Mouse (Mus musculus): ENCODE results near the gene Spdef.

The Spdef gene

GRCm38 (mm10) chr17:27728770-27729169 lies at the start of gene Spdef:
TSS of gene Spdef (minus strand) at chr17:27728955.
- DNase-seq (ENCODE audit: low spot score), result no peak

- DNase-seq (ENCODE audit: low spot score), result no peak
Measured at GRCm38 (mm10) chr17:27777823-27778222, 49.1 kb upstream of the Spdef start.

- DNase-seq (ENCODE audit: low spot score), result no peak
Measured at GRCm38 (mm10) chr17:27774198-27774597, 45.4 kb upstream of the Spdef start.

DNA sequence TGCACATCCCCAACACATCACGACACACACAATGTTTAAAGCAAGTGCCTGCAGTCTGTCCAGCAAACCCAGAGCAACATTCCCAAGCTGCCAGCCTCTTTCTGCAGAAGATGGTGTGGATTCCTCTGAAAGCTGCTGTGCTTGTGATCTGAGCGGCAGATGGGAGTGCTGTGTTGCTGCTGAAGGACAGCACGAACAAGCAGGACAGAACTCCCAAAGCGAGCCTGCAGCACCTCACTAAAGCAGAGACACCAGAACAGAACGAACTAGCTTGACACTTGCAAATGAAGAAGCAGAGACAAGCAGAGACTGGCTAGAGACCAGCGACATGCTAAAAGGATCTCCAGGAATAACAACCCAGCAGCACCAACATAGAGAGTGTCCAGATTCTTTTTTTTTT lies 42.9 kb upstream of the Spdef start:
- DNase-seq (ENCODE audit: low spot score), result no peak

GRCm38 (mm10) chr17:27768817-27769542 lies 40.2 kb upstream of the Spdef start:
- DNase-seq (ENCODE audit: low spot score), result peak; percentile 85

DNA sequence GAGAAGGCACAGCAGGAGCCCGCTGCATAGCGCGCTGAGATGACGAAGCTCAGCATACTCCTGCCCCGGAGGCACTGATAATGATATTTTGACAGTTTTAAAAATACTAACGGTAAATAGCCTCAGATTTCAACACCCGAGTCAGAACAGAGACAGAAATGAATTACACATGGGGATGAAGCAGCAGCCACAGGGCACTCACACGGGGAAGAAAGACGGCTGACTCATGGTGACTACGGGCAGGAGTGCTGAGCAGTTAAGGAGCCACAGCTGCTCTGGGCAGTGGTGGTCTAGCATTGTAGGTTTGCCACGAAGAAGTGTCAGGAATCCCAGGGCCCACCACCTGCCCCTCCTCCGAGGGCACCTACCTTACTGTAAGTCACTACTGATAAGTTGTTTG lies 38.8 kb upstream of the Spdef start:
- no peak for DNase-seq (ENCODE audit: low spot score)

DNA sequence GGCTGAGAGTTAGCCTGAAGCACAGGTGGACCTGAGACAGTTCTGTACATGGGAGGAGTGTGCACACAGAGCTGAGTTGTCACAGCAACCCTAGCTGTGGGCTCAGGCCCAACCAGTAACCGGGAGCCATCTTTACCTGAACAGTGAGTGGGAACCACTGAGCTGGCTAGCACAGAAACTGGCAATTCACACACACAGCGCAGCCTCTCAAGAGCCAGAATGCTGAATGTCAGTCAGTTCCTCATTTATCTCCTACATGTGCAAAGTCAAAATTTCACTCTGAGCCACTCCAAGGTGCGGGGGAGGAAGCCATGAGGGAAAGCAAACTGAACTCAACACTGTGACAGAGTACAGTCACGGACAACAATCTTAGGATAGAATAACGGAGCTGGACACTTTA lies 38.4 kb upstream of the Spdef start:
- no peak for DNase-seq (ENCODE audit: low spot score)

GRCm38 (mm10) chr17:27765066-27765465 lies 36.3 kb upstream of the Spdef start:
- DNase-seq (ENCODE audit: low spot score), result no peak

DNA sequence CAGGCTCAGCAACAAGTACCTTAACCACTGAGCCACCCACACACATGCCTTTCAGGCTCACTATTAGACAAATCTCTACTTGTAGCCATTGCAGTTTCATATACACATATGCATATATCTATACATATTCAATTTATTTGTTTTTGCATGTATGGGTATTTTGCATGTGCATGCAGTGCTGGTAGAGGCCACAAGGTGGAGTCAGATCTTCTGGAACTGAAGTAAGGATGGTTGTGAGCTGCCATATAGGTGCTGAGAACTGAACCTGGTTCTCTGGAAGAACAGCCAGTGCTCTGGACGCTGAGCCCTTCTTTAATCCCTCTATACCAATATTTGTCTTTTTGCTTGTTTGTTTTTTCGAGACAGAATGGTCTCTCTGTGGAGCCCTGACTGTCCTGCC lies 35.7 kb upstream of the Spdef start:
- no peak for DNase-seq (ENCODE audit: low spot score)

DNA sequence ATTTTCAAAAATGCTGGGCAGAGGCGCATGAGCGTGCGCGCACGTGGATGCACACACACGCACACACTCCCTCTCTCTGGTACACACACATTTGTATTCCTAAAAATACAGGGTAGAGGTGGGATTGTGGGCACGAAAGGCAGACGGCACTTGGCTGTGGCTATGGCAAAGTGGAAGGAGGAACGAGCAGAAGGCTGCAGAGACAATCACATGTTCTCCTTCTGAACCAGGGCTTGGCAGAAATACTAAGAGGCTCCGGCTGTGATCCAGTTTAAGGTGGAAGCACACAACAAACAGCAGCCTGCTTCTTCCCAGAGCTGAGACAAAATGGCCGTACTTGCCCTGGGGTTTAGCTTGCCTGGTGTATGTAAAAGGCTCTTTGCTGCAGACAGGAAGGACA lies 34.1 kb upstream of the Spdef start:
- no peak for DNase-seq (ENCODE audit: low spot score)

GRCm38 (mm10) chr17:27761639-27762336 lies 33.0 kb upstream of the Spdef start:
- DNase-seq (ENCODE audit: low spot score), result peak; percentile 86

- no peak for DNase-seq (ENCODE audit: low spot score)
Measured at GRCm38 (mm10) chr17:27760169-27760568, 31.4 kb upstream of the Spdef start.

GRCm38 (mm10) chr17:27751314-27752202 lies 22.8 kb upstream of the Spdef start:
- DNase-seq (ENCODE audit: low spot score), result no peak

- no peak for DNase-seq (ENCODE audit: low spot score)
Measured at GRCm38 (mm10) chr17:27750451-27750942, 21.7 kb upstream of the Spdef start.

DNA sequence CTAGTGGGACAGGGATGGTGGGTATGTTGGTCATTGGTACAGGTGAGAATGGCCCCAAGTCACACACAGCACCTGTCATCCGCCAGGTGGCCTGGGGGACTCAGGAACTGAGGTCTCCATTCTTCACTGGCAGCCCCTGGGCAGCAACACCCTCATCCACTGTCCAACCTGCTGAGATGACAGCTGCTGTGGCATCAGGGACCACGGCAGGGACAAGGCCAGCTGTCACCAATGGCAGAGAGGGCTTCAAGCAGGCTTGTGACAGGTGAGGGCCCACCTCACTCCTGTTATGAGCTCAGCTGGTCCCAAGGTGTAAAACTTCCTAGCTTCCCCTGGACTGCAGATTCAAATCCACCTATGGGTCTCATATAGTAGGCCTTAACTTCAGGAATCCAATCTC lies 19.4 kb upstream of the Spdef start:
- DNase-seq (ENCODE audit: low spot score), result no peak

- DNase-seq (ENCODE audit: low spot score), result no peak
Measured at GRCm38 (mm10) chr17:27746446-27746845, 17.7 kb upstream of the Spdef start.

- DNase-seq (ENCODE audit: low spot score), result no peak
Measured at GRCm38 (mm10) chr17:27740961-27741360, 12.2 kb upstream of the Spdef start.

- DNase-seq (ENCODE audit: low spot score), result no peak
Measured at GRCm38 (mm10) chr17:27734344-27735073, 5.8 kb upstream of the Spdef start.

GRCm38 (mm10) chr17:27732694-27733093 lies 3.9 kb upstream of the Spdef start:
- no peak for DNase-seq (ENCODE audit: low spot score)

GRCm38 (mm10) chr17:27732152-27732551 lies 3.4 kb upstream of the Spdef start:
- no peak for DNase-seq (ENCODE audit: low spot score)

DNA sequence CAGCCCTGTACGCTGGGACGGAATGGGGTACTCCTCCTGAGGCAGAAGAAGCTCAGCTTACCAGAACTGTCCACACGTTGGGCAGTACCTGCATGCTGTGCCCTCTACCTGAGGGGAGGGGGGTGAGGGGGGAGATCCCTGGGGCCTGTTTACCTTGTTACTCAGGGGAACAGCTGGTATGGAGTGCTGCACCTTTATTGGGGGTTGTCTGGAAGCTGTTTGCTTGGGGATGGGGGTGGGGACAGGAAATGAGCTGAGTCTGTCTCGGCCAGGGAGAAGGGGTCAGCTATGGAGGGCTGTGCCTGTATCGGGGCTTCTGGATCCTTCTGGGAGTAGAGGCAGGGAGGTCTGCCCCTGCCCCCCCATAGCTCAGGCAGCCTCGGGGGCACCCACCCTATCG lies 2.2 kb downstream of the Spdef start:
- DNase-seq (ENCODE audit: low spot score), result no peak

DNA sequence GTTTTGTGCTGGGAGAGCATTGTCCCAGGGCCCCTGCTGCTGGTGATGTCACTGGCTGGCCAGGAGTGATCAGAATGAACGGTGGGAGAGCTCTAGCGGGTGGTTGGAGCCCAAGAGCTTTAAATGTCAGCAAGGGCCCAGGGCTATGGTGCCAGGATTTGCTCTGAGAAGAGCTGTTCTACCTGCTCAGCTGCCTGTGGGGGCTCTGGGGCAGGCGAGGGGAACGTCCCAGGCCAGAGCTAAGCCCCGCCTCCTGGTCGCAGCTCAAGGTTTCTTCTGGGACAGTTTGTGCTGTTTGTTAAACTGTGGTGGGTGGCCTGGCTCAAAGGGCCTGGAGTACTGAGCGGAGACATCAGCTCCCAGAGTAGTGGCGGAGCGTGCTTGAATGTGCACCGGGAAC lies 3.3 kb downstream of the Spdef start:
- DNase-seq (ENCODE audit: low spot score), result peak; percentile 27

All from embryo, embryonic 10.5 days (tissue).